Mouse (Mus musculus) midbrain, embryonic 11.5 days (tissue): ENCODE data around the gene Ebf1. TPM values are rescaled to one million over a fixed set of nuclear protein-coding genes. Genes with fewer than 3 reads are reported as not detected.
A peak's percentile ranks its signal among the peaks of the same experiment; 100 is the strongest.

ENCODE experiments used
- ATAC-seq: fragments of 200-750 bp; cut with Nextera tagmentation; 2 replicates; pipeline ENCODE4 v1.8.0; 2017; ENCODE audit warnings: moderate TSS enrichment, moderate library complexity; ENCODE audit not compliant: low FRiP score
- DNase-seq: peaks from one replicate; pipeline ENCODE4 v3.0.0; 2015; ENCODE audit warnings: low spot score; ENCODE audit errors: missing footprints
- H3K27ac ChIP-seq: fragments of 300-500 bp; sonication (generic); 2 replicates; pipeline ENCODE4 v1.5.1; 2014; ENCODE audit warnings: low read depth, low read length
- H3K27me3 ChIP-seq: fragments of 300-500 bp; sonication (generic); 2 replicates; pipeline ENCODE4 v1.6.1; 2014; ENCODE audit warnings: mild to moderate bottlenecking, low read length, moderate library complexity, mixed read lengths; ENCODE audit not compliant: control insufficient read depth, insufficient read depth
- H3K36me3 ChIP-seq: fragments of 300-500 bp; sonication (generic); 2 replicates; pipeline ENCODE4 v1.6.1; 2014; ENCODE audit warnings: mild to moderate bottlenecking, low read length, moderate library complexity, mixed read lengths; ENCODE audit not compliant: control insufficient read depth, insufficient read depth
- H3K4me1 ChIP-seq: fragments of 300-500 bp; sonication (generic); 2 replicates; pipeline ENCODE4 v1.6.1; 2014; ENCODE audit warnings: low read length; ENCODE audit not compliant: control insufficient read depth, insufficient read depth
- H3K4me2 ChIP-seq: fragments of 300-500 bp; sonication (generic); 2 replicates; pipeline ENCODE4 v1.6.1; 2014; ENCODE audit warnings: mild to moderate bottlenecking, moderate library complexity
- H3K4me3 ChIP-seq: fragments of 300-500 bp; sonication (generic); 2 replicates; pipeline ENCODE4 v1.5.1; 2014; ENCODE audit warnings: low read depth, low read length
- H3K9ac ChIP-seq: fragments of 300-500 bp; sonication (generic); 2 replicates; pipeline ENCODE4 v1.6.1; 2014; ENCODE audit warnings: low read length
- H3K9me3 ChIP-seq: fragments of 300-500 bp; sonication (generic); 2 replicates; pipeline ENCODE4 v1.6.1; 2016; ENCODE audit warnings: low read length; ENCODE audit not compliant: control insufficient read depth
- WGBS: fragments of 180-500 bp; shearing (Covaris S2); extraction: QIAGEN DNeasy Blood & Tissue Kit; methylation state at CpG from one replicate; pipeline ENCODE4 v1.1.7; 2014; 5-methylcytosine and 5-hydroxymethylcytosine counted together
- polyA plus RNA-seq: library from polyadenylated mRNA; unstranded; fragments of >200 nt; fragmentation: Nextera tagmentation; extraction: Ambion mirVana; gene quantifications from 2 replicates; pipeline ENCODE4 v1.2.1, GENCODE M21; 2014

Ebf1 gene
- polyA plus RNA-seq, 1 experiment from 2014 or later: 73.8 TPM

GRCm38 (mm10) chr11:44616078-44616787 is 884 bp upstream of the Ebf1 start:
- 8% methylated on average over 18 of the region's 18 CpGs for WGBS
- Histone ChIP-seq H3K4me3 (peak overlapping the region; percentile 56), H3K4me2 (peak overlapping the region; percentile 86), H3K27me3 (peaks cover 59% of the 10 kb centered on the region), H3K9me3 (no peaks in the 10 kb centered on the region), H3K36me3 (no peaks in the 10 kb centered on the region), H3K27ac (no peak overlapping the region), H3K4me1 (peaks cover 29% of the 10 kb centered on the region), H3K9ac (peak overlapping the region; percentile 58)
- DNase-seq: peak; percentile 87
- no peak for ATAC-seq

DNA sequence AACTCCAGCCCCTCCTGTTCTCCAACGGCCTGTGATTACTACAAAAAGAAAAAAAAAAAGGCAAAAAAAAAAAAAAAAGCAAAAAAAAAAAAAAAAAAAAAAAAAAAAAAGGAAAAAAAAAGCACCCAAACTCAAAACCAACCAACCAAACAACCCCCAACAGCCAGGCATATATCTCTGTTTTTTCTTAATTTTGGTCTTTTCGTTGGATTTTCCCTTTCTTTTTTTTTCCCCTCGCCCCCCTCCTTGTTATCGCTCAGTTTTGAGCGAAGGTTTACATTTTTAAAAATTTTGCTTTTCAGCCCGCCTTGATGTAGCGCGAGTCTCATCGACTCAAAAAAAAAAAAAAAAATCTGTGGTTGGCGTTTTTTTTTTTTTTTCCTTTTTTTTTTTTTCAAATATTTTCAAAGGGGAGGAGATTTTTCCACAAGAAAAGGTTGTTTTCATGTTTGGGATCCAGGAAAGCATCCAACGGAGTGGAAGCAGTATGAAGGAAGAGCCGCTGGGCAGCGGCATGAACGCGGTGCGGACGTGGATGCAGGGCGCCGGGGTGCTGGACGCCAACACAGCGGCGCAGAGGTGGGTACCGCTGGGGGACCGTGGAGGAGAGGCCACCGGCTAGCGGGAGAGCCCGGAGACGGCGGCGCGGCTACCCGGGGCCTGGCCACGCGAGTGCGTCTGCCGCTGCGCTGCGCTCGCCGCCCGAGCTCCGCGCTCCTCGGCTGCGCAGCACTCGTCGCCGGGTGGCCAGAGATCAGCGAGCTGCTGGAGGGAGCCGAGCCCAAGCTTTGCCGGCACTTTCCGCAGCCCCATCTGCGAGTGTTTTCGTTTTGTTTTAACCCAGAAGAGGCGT is 843 bp downstream of the Ebf1 start:
- peak overlapping the region; percentile 86 for H3K4me2 ChIP-seq
- ATAC-seq: peak; percentile 57
- peak overlapping the region; percentile 86 for H3K9ac ChIP-seq
- H3K27ac ChIP-seq: peak overlapping the region; percentile 78
- H3K4me1 ChIP-seq: peaks cover 27% of the 10 kb centered on the region
- peaks cover 54% of the 10 kb centered on the region for H3K27me3 ChIP-seq
- peak overlapping the region; percentile 56 for H3K4me3 ChIP-seq
- H3K36me3 ChIP-seq: no peaks in the 10 kb centered on the region
- H3K9me3 ChIP-seq: no peaks in the 10 kb centered on the region
- DNase-seq: peak; percentile 96
- under 1% methylated on average over 54 of the region's 55 CpGs for WGBS

DNA sequence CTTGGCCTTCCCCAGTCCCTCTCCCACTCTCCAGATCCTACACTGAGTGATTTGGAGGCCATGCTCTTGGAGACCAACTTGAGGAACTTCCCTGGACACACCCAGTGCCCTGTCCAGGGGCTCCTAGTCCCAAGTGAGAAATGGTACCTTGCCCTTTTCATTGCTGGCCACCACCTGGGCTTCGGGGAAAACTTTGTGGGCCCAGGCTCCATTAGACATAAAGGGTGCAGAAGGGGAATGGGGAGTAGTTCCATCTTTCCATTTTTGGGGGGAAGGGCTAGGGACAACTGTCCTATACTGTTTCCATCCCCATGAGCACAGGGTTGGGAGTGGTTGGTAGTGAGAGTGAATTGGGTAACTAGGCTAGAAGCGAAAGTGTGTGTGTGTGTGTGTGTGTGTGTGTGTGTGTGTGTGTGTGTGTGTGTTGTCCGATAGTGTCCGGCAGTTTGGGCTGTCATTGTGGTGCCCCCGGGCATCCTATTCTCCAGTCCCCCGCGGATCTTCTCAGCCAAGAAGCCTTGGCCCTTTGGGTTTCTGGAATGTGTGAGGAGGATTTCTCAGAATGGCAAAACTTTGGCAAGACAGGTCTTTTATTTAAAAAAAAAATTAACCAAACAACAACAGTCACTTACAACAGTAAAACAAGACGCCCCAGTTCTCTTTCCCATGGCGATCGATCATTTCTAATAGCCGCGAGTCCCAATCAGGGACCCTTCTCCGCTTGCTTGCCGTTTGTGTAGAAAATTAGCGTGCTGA is 2.2 kb downstream of the Ebf1 start:
- Histone ChIP-seq H3K27ac (no peak overlapping the region), H3K9me3 (no peaks in the 10 kb centered on the region), H3K4me1 (peaks cover 20% of the 10 kb centered on the region), H3K4me2 (peak overlapping the region; percentile 86), H3K36me3 (no peaks in the 10 kb centered on the region), H3K9ac (peak overlapping the region; percentile 67), H3K27me3 (peaks cover 44% of the 10 kb centered on the region), H3K4me3 (peak overlapping the region; percentile 56)
- ATAC-seq (no peak), DNase-seq (peak; percentile 94)
- WGBS: under 1% methylated on average over 15 of the region's 15 CpGs

DNA sequence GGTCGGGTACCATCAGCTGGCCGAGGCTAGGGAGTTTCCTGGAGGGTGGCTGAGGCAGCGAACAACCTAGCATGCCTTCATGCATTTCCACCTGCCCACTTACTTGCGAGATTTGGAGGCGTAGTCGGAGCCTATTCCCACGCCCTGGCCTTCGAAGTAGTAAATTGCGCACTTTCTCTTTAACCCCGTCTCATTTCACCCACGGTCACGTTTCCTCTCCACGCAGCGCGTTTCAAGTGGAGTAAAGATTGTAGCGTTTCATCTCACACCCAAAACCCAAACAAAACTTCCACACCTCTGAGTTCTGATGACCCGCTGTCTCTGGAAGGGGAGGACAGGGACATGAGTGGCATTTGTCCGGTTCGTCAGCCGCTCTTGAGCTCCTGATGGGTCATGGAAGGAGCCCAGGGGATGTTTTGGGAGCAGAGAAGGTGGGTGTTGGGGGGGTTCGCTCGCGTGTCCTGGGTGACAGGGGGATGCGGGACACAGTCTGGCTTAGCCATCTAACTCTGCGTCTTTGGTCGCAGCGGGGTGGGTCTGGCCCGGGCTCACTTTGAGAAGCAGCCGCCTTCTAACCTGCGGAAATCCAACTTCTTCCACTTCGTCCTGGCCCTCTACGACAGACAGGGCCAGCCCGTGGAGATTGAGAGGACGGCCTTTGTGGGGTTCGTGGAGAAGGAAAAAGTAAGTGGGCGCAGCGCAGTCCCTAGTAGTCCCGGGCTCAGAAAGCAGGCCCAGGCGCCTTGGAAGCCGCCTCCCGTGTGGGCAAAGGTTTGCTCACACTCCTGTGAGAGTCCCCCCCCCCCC is 3.0 kb downstream of the Ebf1 start:
- 1% methylated on average over 41 of the region's 41 CpGs for WGBS
- peak overlapping the region; percentile 56 for H3K4me3 ChIP-seq
- H3K27me3 ChIP-seq: peaks cover 41% of the 10 kb centered on the region
- H3K9me3 ChIP-seq: no peaks in the 10 kb centered on the region
- H3K36me3 ChIP-seq: no peaks in the 10 kb centered on the region
- peak overlapping the region; percentile 86 for H3K4me2 ChIP-seq
- no peak overlapping the region; the same call in 1 of the 2 replicates for H3K27ac ChIP-seq
- peak overlapping the region; percentile 67 for H3K9ac ChIP-seq
- no peak for ATAC-seq
- DNase-seq: peak; percentile 95
- H3K4me1 ChIP-seq: peaks cover 20% of the 10 kb centered on the region

DNA sequence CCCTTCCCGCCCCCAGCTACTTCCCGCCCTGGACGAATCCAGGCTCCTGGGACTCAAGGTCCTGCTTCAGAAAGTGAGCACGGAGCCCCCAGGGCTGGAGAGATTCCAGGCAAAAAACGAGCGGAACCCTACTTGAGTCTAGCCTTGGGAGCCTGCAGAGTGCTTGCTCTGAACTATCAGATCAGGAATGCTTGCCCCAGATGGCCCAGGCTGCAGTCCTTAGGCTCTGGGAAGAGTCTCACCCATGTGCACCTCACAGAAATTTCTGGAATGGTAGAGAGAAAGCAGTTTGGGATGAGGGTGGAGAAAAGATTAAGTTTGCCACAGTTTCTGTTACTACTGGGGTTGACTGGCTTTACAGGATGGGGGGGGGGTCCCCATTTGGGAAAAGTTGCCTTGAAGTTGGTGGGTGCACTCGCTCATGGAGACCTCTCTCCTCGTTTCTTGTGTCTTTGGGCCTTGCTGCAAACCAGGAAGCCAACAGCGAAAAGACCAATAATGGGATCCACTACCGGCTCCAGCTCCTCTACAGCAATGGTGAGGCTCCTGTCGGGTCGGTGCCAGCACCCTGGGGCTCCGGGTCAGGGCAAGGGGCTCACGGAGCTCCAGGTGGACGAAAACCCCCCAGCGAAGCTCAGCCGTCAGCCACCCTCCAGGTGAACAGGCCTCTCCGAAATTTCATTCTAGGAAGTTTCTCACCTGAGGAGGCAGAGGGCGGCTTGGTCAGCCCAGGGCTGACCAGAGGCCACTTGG is 3.8 kb downstream of the Ebf1 start:
- Histone ChIP-seq H3K27me3 (peaks cover 33% of the 10 kb centered on the region), H3K4me1 (peaks cover 20% of the 10 kb centered on the region), H3K27ac (no peak overlapping the region; the same call in 1 of the 2 replicates), H3K9me3 (no peaks in the 10 kb centered on the region), H3K36me3 (no peaks in the 10 kb centered on the region), H3K9ac (peak overlapping the region; percentile 67; the same call in 1 of the 2 replicates), H3K4me2 (peak overlapping the region; percentile 86), H3K4me3 (peak overlapping the region; percentile 56)
- 15% methylated on average over 19 of the region's 19 CpGs for WGBS
- peak; percentile 93 for DNase-seq
- no peak for ATAC-seq

GRCm38 (mm10) chr11:44621615-44622014 is 4.5 kb downstream of the Ebf1 start:
- ATAC-seq: no peak
- Histone ChIP-seq H3K4me3 (peak overlapping the region; percentile 56), H3K4me2 (peak overlapping the region; percentile 86), H3K9me3 (no peaks in the 10 kb centered on the region), H3K27me3 (peaks cover 30% of the 10 kb centered on the region), H3K27ac (no peak overlapping the region), H3K4me1 (peaks cover 17% of the 10 kb centered on the region), H3K9ac (no peak overlapping the region; the same call in 1 of the 2 replicates), H3K36me3 (no peaks in the 10 kb centered on the region)
- peak; percentile 89 for DNase-seq
- WGBS: 15% methylated on average over 10 of the region's 10 CpGs

DNA sequence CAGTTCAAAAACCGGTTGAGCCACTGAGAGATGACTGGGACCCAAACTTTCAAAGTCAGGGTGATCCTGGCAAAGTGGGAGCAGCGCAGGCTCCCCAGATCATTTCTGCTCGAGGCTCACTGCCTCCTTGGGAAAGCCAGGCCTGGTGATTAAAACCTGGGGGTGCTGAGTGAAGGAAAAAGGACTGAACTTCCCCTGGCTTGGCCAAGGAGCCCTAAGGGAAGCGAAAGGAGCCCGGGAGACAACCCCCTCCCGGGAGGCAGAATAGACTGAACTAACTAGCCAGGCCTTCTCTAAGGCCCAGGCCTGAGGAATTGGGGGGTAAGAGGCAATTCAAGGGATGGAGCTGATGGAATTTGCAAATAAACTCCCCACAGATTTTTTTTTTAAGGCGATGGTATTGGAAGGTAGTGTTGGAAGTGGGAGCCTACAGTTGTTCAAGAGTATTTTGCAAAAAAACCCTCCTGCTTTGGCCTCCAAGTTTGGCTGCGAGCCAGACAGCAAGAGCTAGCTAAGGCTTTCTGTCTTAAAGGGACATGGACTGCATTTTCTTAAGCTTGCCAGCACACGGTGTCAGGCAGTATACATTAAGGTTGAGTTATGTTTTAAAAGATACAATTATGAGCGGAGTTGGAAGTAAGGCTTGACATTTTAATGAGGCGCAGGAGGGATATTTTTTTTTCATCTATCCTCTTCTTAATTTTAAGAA is 5.1 kb downstream of the Ebf1 start:
- no peaks in the 10 kb centered on the region for H3K9me3 ChIP-seq
- H3K4me3 ChIP-seq: no peak overlapping the region
- no peak overlapping the region for H3K27ac ChIP-seq
- peak; percentile 94 for DNase-seq
- peaks cover 30% of the 10 kb centered on the region for H3K27me3 ChIP-seq
- ATAC-seq: no peak
- H3K9ac ChIP-seq: peak overlapping the region; percentile 10; the same call in 1 of the 2 replicates
- WGBS: 19% methylated on average over 11 of the region's 11 CpGs
- peaks cover 15% of the 10 kb centered on the region for H3K4me1 ChIP-seq
- peak overlapping the region; percentile 86 for H3K4me2 ChIP-seq
- H3K36me3 ChIP-seq: no peaks in the 10 kb centered on the region
